Mouse (Mus musculus) erythroblast, adult 5-6 weeks (primary cell): ENCODE results near the gene Zbtb14. TPM values are rescaled to one million over a fixed set of nuclear protein-coding genes. Genes with fewer than 3 reads are reported as not detected.

Experiments used
- ATAC-seq: replicated peaks from 2 replicates; pipeline ENCODE4 v1.8.0; 2016; ENCODE audit warnings: moderate number of reproducible peaks, mild to moderate bottlenecking, moderate TSS enrichment, inconsistent platforms; ENCODE audit not compliant: poor library complexity, low FRiP score, severe bottlenecking
- total RNA-seq, 2 experiments: library from RNA; stranded (forward) in 1 of 2; stranded (reverse) in 1 of 2; fragments of 150-400 nt in 1 of 2; fragments of 200-764, 138-1000 nt in 1 of 2; gene quantifications; 2 replicates each; pipeline versions ENCODE4 v1.2.3 to v1.2.4; 2015 to 2017; ENCODE audit warnings: low replicate concordance in 2 of 2

Zbtb14 gene
- total RNA-seq, 2 experiments from 2014 or later = 6.5 to 9.5 TPM

DNA sequence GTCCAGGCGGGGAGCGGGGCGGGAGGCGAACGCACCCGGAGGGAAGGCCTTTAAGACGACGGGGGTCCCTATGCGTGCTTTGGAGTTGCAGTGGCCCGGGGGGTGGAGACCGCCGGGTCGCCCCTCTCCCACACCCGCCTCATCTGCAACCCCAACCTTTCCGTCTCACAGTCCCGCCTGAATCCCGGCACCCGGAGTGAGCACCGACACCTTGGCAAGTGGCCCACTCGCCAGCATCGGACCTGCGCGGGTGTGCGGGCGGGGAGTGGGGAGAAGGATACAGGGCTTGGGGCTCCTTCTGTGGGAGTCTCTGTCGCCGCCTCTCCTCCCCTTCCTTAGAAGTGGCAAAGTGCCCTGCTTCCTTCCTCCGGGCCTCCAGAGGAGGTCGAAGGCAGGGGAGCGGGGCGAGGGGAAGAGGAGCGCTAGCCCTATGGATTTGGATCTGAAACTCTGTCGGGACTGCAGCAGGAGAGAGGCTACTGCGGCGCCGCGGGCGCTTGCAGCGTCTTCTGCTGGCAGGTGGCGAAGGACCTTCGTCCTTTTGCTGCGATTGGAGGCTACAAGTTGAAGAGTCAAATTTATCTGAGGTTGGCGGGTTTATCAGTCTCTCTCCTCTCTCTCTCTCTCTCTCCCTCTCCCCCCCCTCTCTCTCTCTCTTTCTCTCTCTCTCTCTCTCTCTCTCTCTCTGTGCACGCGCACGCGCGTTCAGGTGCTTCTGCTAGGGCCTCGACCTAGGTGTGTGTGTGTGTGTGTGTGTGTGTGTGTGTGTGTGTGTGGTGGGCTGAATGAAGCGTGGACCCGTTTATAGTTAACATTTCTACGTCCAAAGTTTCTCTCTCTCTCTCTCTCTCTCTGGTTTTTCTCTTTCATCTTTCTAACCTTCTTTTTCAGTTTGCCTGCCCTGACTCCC lies 57.0 kb downstream of the Zbtb14 start:
- no peak for ATAC-seq

Other genes with a start within 250 kb of the Zbtb14 start
- gene Akain1, start 56.3 kb downstream of the Zbtb14 start, total RNA-seq (2015; ENCODE audit: low replicate concordance) = not detected in 2 replicates
- gene Akain1, start 56.3 kb downstream of the Zbtb14 start, total RNA-seq (2017; ENCODE audit: low replicate concordance) = not detected in 2 replicates